Mouse (Mus musculus): Measurements from ENCODE around the gene Wdr20rt. TPM values are rescaled to one million over a fixed set of nuclear protein-coding genes. Genes with fewer than 3 reads are reported as not detected.

Wdr20rt gene
- not detected in 2 replicates for polyA plus RNA-seq (2015; fragmentation: Nextera tagmentation; extraction: Ambion mirVana)

GRCm38 (mm10) chr12:65225467-65225945 lies at the start of gene Wdr20rt:
TSS of gene Wdr20rt (plus strand) at chr12:65225517.

Other genes with a start within 250 kb of the Wdr20rt start
- gene Prpf39, start 189.2 kb upstream of the Wdr20rt start, polyA plus RNA-seq (2015; fragmentation: Nextera tagmentation; extraction: Ambion mirVana), result 18.4 and 30.9 TPM in 2 replicates
- gene Fkbp3, start 151.5 kb upstream of the Wdr20rt start, polyA plus RNA-seq (2015; fragmentation: Nextera tagmentation; extraction: Ambion mirVana), result 628 and 947 TPM in 2 replicates
- 3.1 and 6.9 TPM in 2 replicates for gene Fancm, start 149.9 kb upstream of the Wdr20rt start, polyA plus RNA-seq (2015; fragmentation: Nextera tagmentation; extraction: Ambion mirVana)
- 18.1 and 22.4 TPM in 2 replicates for gene Mis18bp1, start 52.9 kb upstream of the Wdr20rt start, polyA plus RNA-seq (2015; fragmentation: Nextera tagmentation; extraction: Ambion mirVana)

Measured in adrenal gland, postnatal 0 days (tissue).